Mouse (Mus musculus) lung, adult 2 months (tissue): ENCODE data around the gene Pin4.

ENCODE experiments used
- CTCF ChIP-seq: fragments of 200-500 bp; IDR thresholded peaks from 2 replicates; pipeline ENCODE4 v1.5.1; 2011; ENCODE audit warnings: mild to moderate bottlenecking, low read length, control low read depth; ENCODE audit not compliant: insufficient read depth
- POLR2A ChIP-seq: fragments of 200-500 bp; IDR thresholded peaks from 2 replicates; pipeline ENCODE4 v1.6.1; 2011; ENCODE audit warnings: low read depth, mild to moderate bottlenecking, control low read depth, low read length, borderline replicate concordance; ENCODE audit errors: extremely low read depth

DNA sequence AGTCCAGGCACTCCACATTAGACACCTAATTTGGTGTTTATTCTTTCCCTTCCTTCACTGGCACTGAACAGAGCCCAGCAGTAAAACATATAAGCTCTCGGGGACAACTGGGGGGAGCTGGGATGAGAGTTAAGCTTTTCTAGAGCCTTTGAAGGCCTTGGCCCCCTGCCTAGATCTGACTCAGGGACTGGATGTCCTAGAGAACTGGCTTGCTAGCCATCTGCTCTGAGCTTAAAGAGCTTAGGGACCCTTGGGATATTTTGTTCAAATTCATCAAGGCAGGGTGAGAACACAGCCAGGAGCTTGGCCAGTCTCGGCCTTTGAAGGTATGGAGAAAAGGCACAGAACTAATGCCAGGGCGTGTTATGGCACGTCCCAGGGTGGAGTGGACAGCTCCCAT, 44.3 kb downstream of the Pin4 start:
- no peak for TF ChIP-seq CTCF
- no peak for TF ChIP-seq POLR2A
